Mouse (Mus musculus) T-helper 1 cell (primary cell): Measurements from ENCODE around the gene Dpy19l3.

ENCODE experiments used
- in situ Hi-C: fragments of 300-600 bp; cut with MboI, MseI; formaldehyde crosslinking; loops from one replicate; pipeline ENCODE4 v1.15.1; 2025; ENCODE audit warnings: high pct_unique_total_duplicates

Dpy19l3 gene

GRCm38 (mm10) chr7:35754033-35754885 is at the start of gene Dpy19l3:
TSS of gene Dpy19l3 (minus strand) at chr7:35754454.
- in situ Hi-C loops = no loop called here

GRCm38 (mm10) chr7:35802906-35803595 is 48.8 kb upstream of the Dpy19l3 start, which contains the start of gene Zfp507:
TSS of gene Zfp507 (minus strand) at chr7:35803003.
- in situ Hi-C loops = no loop called here

- in situ Hi-C loops = no loop called here
Measured at GRCm38 (mm10) chr7:35802201-35802905, 48.1 kb upstream of the Dpy19l3 start.

GRCm38 (mm10) chr7:35796123-35796522 is 41.9 kb upstream of the Dpy19l3 start:
- in situ Hi-C loops = loop anchor here (25.0 kb wide), 1 partner anchor 1609 kb away; the partner anchor contains the start of gene Pdcd2l

GRCm38 (mm10) chr7:35794145-35794664 is 40.0 kb upstream of the Dpy19l3 start:
- in situ Hi-C loops = loop anchor here (25.0 kb wide), 1 partner anchor 1607 kb away; the partner anchor contains the start of gene Pdcd2l

GRCm38 (mm10) chr7:35792150-35792848 is 38.0 kb upstream of the Dpy19l3 start:
- in situ Hi-C loops = loop anchor here (25.0 kb wide), 1 partner anchor 1605 kb away; the partner anchor contains the start of gene Pdcd2l

- in situ Hi-C loops = loop anchor here (25.0 kb wide), 1 partner anchor 1604 kb away; the partner anchor contains the start of gene Pdcd2l
Measured at GRCm38 (mm10) chr7:35790926-35791325, 36.7 kb upstream of the Dpy19l3 start.

- in situ Hi-C loops = loop anchor here (25.0 kb wide), 1 partner anchor 1603 kb away; the partner anchor contains the start of gene Pdcd2l
Measured at GRCm38 (mm10) chr7:35790201-35790600, 35.9 kb upstream of the Dpy19l3 start.

GRCm38 (mm10) chr7:35785579-35785978 is 31.3 kb upstream of the Dpy19l3 start:
- in situ Hi-C loops = loop anchor here (25.0 kb wide), 1 partner anchor 1598 kb away; the partner anchor contains the start of gene Pdcd2l

- in situ Hi-C loops = loop anchor here (25.0 kb wide), 1 partner anchor 1595 kb away; the partner anchor contains the start of gene Pdcd2l
Measured at GRCm38 (mm10) chr7:35782252-35782651, 28.0 kb upstream of the Dpy19l3 start.

GRCm38 (mm10) chr7:35774127-35774526 is 19.9 kb upstream of the Dpy19l3 start:
- in situ Hi-C loops = no loop called here

GRCm38 (mm10) chr7:35772347-35772746 is 18.1 kb upstream of the Dpy19l3 start:
- in situ Hi-C loops = no loop called here

- in situ Hi-C loops = no loop called here
Measured at GRCm38 (mm10) chr7:35771106-35771505, 16.9 kb upstream of the Dpy19l3 start.

GRCm38 (mm10) chr7:35770122-35770521 is 15.9 kb upstream of the Dpy19l3 start:
- in situ Hi-C loops = no loop called here

- in situ Hi-C loops = loop anchor here (10.0 kb wide), 1 partner anchor 100 kb away; no protein-coding TSS in a partner anchor
Measured at GRCm38 (mm10) chr7:35764461-35764860, 10.2 kb upstream of the Dpy19l3 start.

GRCm38 (mm10) chr7:35761801-35762200 is 7.5 kb upstream of the Dpy19l3 start:
- in situ Hi-C loops = loop anchor here (10.0 kb wide), 1 partner anchor 103 kb away; no protein-coding TSS in a partner anchor

- in situ Hi-C loops = loop anchor here (10.0 kb wide), 1 partner anchor 105 kb away; no protein-coding TSS in a partner anchor
Measured at GRCm38 (mm10) chr7:35759602-35760001, 5.3 kb upstream of the Dpy19l3 start.

GRCm38 (mm10) chr7:35756510-35757440 is 2.5 kb upstream of the Dpy19l3 start:
- in situ Hi-C loops = no loop called here

- in situ Hi-C loops = no loop called here
Measured at GRCm38 (mm10) chr7:35754886-35755168, 573 bp upstream of the Dpy19l3 start.
